Mouse (Mus musculus) G1E (cell line): ENCODE results near the gene 2310011J03Rik.

Experiments used
- CTCF ChIP-seq: IDR thresholded peaks from 2 replicates; pipeline ENCODE4 v1.5.1; 2012; ENCODE audit warnings: low read depth, low read length, inconsistent platforms, mixed read lengths
- POLR2AphosphoS5 ChIP-seq: IDR thresholded peaks from 2 replicates; pipeline ENCODE4 v1.6.1; 2012; ENCODE audit warnings: low read depth, low read length, inconsistent platforms; ENCODE audit not compliant: insufficient replicate concordance
- TAL1 ChIP-seq: conservative IDR thresholded peaks from 2 replicates; pipeline ENCODE4 v1.6.1; 2012; ENCODE audit warnings: low read depth, low read length, inconsistent platforms, mixed read lengths

DNA sequence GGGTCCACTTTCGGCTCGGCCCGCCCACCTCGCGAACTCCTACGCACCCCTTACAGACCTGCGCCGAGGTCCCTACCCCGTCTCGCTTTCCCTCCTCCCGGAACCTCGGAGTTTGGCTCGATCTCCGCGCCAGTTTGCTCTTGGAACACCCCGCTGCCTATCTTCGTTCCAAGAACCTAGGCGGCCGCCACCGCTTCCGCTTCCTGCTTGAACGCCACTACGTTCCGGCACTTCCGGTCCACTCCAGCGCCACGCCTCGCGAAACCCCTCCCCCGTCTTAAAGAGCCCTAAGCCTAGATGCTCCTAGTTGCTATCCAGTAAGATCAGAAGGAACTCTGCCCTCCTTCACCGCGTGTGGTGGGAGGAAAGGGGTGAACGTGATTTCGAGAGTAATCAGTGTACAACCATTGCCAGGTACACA is at the start of gene 2310011J03Rik:
- no peak for TF ChIP-seq CTCF
- no peak for TF ChIP-seq POLR2AphosphoS5
- no peak for TF ChIP-seq TAL1
